In genomic region chr3:73057197-73057811, GRCm38 (mm10) we compare ENCODE assay signal across 8 mouse cellular contexts. TPM values are rescaled to one million over a fixed set of nuclear protein-coding genes. Genes with fewer than 3 reads are reported as not detected.
DNase-seq lines count a peak whose midpoint lies in the region; ATAC-seq and TF ChIP-seq lines count a peak whose summit lies in the region.

Gene Slitrk3 (minus strand): TSS chr3:73057803.

- DNase-seq in kidney, postnatal 0 days (ENCODE audit: low spot score) = peak; percentile 15
- no peak for DNase-seq in kidney, adult 9 months
- DNase-seq in embryo, embryonic 11 days = peak; percentile 64
- peak; percentile 72 for DNase-seq in hindbrain, postnatal 0 days (ENCODE audit: low spot score)
- DNase-seq in liver, embryonic 13.5 days = no peak
- peak; percentile 58 to 67 for DNase-seq in right cerebral cortex, postnatal 36 days (ENCODE audit: low spot score in 2 of 2)
- no peak for DNase-seq in gastrocnemius, adult 18-20 months (ENCODE audit: low spot score)
- DNase-seq in adrenal gland, adult 8-10 months = no peak

- no peaks in the 10 kb centered on the region for H3K4me1 ChIP-seq in kidney, postnatal 0 days (replicated peaks; ENCODE audit: insufficient read depth, low read length)
- no peaks in the 10 kb centered on the region for H3K4me1 ChIP-seq in hindbrain, postnatal 0 days (ENCODE audit: insufficient read depth, low read length)
- no peaks in the 10 kb centered on the region for H3K4me1 ChIP-seq in liver, embryonic 13.5 days (replicated peaks)

- no peaks in the 10 kb centered on the region for H3K9me3 ChIP-seq in kidney, postnatal 0 days (replicated peaks; ENCODE audit: low read length)
- no peaks in the 10 kb centered on the region for H3K9me3 ChIP-seq in hindbrain, postnatal 0 days (ENCODE audit: low read length)
- H3K9me3 ChIP-seq in liver, embryonic 13.5 days (replicated peaks) = no peaks in the 10 kb centered on the region

- H3K27ac ChIP-seq in kidney, postnatal 0 days = no peak within 1 kb of the TSS
- peak within 1 kb of the TSS; percentile 87 for H3K27ac ChIP-seq in hindbrain, postnatal 0 days
- H3K27ac ChIP-seq in liver, embryonic 13.5 days = no peak within 1 kb of the TSS

- H3K36me3 ChIP-seq in kidney, postnatal 0 days (ENCODE audit: insufficient read depth, low read length) = no peaks in the 10 kb centered on the region
- H3K36me3 ChIP-seq in hindbrain, postnatal 0 days (ENCODE audit: insufficient read depth, low read length) = no peaks in the 10 kb centered on the region
- H3K36me3 ChIP-seq in liver, embryonic 13.5 days = no peaks in the 10 kb centered on the region

- H3K27me3 ChIP-seq in kidney, postnatal 0 days (ENCODE audit: insufficient read depth, low read length) = peaks cover 24% of the 10 kb centered on the region
- H3K27me3 ChIP-seq in hindbrain, postnatal 0 days (ENCODE audit: insufficient read depth, low read length) = no peaks in the 10 kb centered on the region
- H3K27me3 ChIP-seq in liver, embryonic 13.5 days = peaks cover 47% of the 10 kb centered on the region

- WGBS in kidney, postnatal 0 days = under 1% methylated on average over 44 of the region's 44 CpGs
- under 1% methylated on average over 44 of the region's 44 CpGs for WGBS in hindbrain, postnatal 0 days
- WGBS in liver, embryonic 13.5 days (ENCODE audit: insufficient replicate concordance) = 1% methylated on average over 44 of the region's 44 CpGs

- peak within 1 kb of the TSS; percentile 83 for H3K4me2 ChIP-seq in kidney, postnatal 0 days (ENCODE audit: low read length)
- H3K4me2 ChIP-seq in hindbrain, postnatal 0 days (ENCODE audit: low read depth, low read length) = peak within 1 kb of the TSS; percentile 80
- H3K4me2 ChIP-seq in liver, embryonic 13.5 days = peak within 1 kb of the TSS; percentile 55

- H3K9ac ChIP-seq in kidney, postnatal 0 days (ENCODE audit: low read depth, low read length) = no peak within 1 kb of the TSS
- peak within 1 kb of the TSS; percentile 78 for H3K9ac ChIP-seq in hindbrain, postnatal 0 days (replicated peaks; ENCODE audit: low read length)
- no peak within 1 kb of the TSS for H3K9ac ChIP-seq in liver, embryonic 13.5 days

- ATAC-seq in kidney, postnatal 0 days (replicated peaks; ENCODE audit: low FRiP score, low read depth) = peak; percentile 36; the same call in 1 of the 2 replicates
- peak; percentile 82 for ATAC-seq in hindbrain, postnatal 0 days
- ATAC-seq in liver, embryonic 13.5 days (ENCODE audit: low read depth) = no peak

- TF ChIP-seq CTCF in kidney, postnatal 0 days (IDR thresholded peaks at IDR 0.05; ENCODE audit: low read depth) = no peak
- no peak for TF ChIP-seq CTCF in hindbrain, postnatal 0 days (IDR thresholded peaks at IDR 0.05; ENCODE audit: low read depth)

- peak within 1 kb of the TSS; percentile 44 for H3K4me3 ChIP-seq in kidney, postnatal 0 days (replicated peaks; ENCODE audit: low read depth, low read length)
- H3K4me3 ChIP-seq in hindbrain, postnatal 0 days (ENCODE audit: low read length) = peak within 1 kb of the TSS; percentile 70
- peak within 1 kb of the TSS; percentile 30 for H3K4me3 ChIP-seq in liver, embryonic 13.5 days (replicated peaks)

RNA-seq across cellular contexts. Expression of gene Slitrk3, which starts in this region (rescaled TPM):
- 0.03 TPM in 1 of 2 replicates, not detected in the other for polyA plus RNA-seq in kidney, postnatal 0 days (2015; fragmentation: Nextera tagmentation; extraction: Ambion mirVana)
- 25.7 and 30.5 TPM in 2 replicates for total RNA-seq in hindbrain, postnatal 0 days (2014; rRNA removed)
- polyA plus RNA-seq in hindbrain, postnatal 0 days (2015; fragmentation: Nextera tagmentation; extraction: Ambion mirVana) = 18.7 and 20.0 TPM in 2 replicates
- polyA plus RNA-seq in liver, embryonic 13.5 days (2015; fragmentation: Nextera tagmentation; extraction: Ambion mirVana) = 0.03 TPM in 1 of 2 replicates, not detected in the other
- total RNA-seq in gastrocnemius, adult 18-20 months (2021) = not detected
- total RNA-seq in adrenal gland, adult 8-10 months (2022) = under 1 TPM in 2 of 4 experiments, not detected in 2; 0.06 to 0.07 TPM

Comparison
In these comparisons a context has a peak if more than half of its experiments do, and no peak if none do; other contexts are left out.
1. RNA of gene Slitrk3 (total RNA-seq): 25.7 to 30.5 TPM in hindbrain, postnatal 0 days; 0.06 to 0.07 TPM in adrenal gland, adult 8-10 months and not detected in gastrocnemius, adult 18-20 months; every median in the first group is over 10 times any median in the second.
2. RNA of gene Slitrk3 (polyA plus RNA-seq): 18.7 to 20.0 TPM in hindbrain, postnatal 0 days; 0.03 TPM in kidney, postnatal 0 days and 0.03 TPM in liver, embryonic 13.5 days; every median in the first group is over 10 times any median in the second.
3. Peak in DNase-seq, ATAC-seq, H3K4me3 ChIP-seq and H3K4me2 ChIP-seq in kidney, postnatal 0 days; RNA of the gene not detected or under 1 TPM.
4. DNase-seq: peak in embryo, embryonic 11 days (single experiment), hindbrain, postnatal 0 days (single experiment) and right cerebral cortex, postnatal 36 days (2 of 2); none in kidney, adult 9 months (single experiment), liver, embryonic 13.5 days (single experiment), gastrocnemius, adult 18-20 months (single experiment) and adrenal gland, adult 8-10 months (single experiment).
5. Peak in every context shown above with its lines, with median percentiles within 50 percentile points of each other: H3K4me2 ChIP-seq and H3K4me3 ChIP-seq.